Mouse (Mus musculus): Measurements from ENCODE around the gene Plod1.

Gene Plod1

GRCm38 (mm10) chr4:147865651-147866050, 70.9 kb downstream of the Plod1 start:
- H3K36me3 ChIP-seq (ENCODE audit: control insufficient read depth, insufficient read depth, low read length, poor library complexity, severe bottlenecking): peaks cover 3% of the 10 kb centered on the region
- no peak for DNase-seq (ENCODE audit: low read depth, low spot score)
- H3K27me3 ChIP-seq (ENCODE audit: control insufficient read depth, insufficient read depth, low read length, poor library complexity, severe bottlenecking): no peaks in the 10 kb centered on the region

GRCm38 (mm10) chr4:147862051-147862450, 74.5 kb downstream of the Plod1 start:
- Histone ChIP-seq H3K36me3 (ENCODE audit: control insufficient read depth, insufficient read depth, low read length, poor library complexity, severe bottlenecking) (peaks cover 3% of the 10 kb centered on the region), H3K27me3 (ENCODE audit: control insufficient read depth, insufficient read depth, low read length, poor library complexity, severe bottlenecking) (no peaks in the 10 kb centered on the region)
- no peak for DNase-seq (ENCODE audit: low read depth, low spot score)

Data from splenic B cell, adult 2 months (primary cell).